Mouse (Mus musculus): ENCODE results near the gene Nck2.
A peak's percentile ranks its signal among the peaks of the same experiment; 100 is the strongest.
"Not testable (repeated sequence)": the region's sequence is repeated elsewhere in the genome, so short reads cannot be mapped to it uniquely, and the experiment has no call there.

Nck2 gene

DNA sequence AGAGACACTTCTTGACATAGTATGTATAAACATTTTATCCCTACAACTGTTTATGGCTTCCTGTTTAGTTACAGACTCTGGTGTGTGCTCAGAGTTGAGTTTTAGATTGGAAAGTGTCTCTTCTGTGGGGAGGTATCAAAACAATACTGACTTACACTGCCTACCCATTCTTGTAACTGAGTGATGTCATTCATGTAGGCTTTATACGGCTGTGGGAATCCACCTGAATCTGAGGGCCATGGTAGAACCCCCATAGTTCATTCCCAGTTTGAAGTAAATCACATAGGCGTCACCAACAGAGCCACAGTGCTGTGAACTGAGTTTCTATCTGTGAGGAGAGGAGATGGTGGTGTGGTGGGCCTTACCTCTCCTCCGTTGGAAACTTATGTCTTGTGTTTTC is 92.6 kb downstream of the Nck2 start:
- no peak for DNase-seq

DNA sequence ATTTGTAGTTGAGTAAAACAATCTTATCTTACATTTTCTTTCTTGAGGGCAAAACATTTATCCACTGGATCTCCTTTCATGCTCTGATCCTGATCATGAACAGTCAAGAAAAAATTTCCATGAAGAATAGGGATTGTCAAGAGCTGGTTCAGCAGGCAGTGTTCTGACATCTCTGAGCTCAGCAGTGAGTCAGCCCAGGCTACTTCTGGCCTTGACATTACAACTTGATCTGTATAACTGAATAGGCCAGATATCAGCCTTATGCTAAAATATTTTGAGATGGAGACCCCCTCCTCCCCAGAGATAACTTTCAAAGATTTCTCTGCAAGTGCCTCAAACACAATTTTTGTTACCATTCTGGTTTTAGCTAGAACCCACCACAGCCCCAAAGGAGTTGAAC is 93.1 kb downstream of the Nck2 start:
- no peak for DNase-seq

DNA sequence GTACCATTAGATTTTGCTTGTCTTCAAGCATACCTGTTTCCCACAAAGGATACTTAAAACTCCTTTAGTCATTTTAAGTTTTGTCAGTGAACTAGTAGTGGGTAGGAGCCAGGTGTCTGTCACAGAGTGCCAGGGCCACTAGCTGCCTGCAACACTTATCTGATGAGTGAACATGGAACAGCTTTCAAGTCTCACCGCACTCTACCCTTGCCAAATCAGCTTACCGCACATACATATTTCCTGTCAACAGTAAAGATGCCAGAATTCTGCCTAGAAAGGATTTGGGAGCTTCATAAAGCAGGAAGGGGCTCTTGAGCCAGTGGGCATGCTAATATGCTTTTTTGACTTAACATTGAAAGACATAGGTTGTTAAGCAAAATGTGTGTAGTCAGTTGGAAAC is 94.3 kb downstream of the Nck2 start:
- DNase-seq, result no peak

DNA sequence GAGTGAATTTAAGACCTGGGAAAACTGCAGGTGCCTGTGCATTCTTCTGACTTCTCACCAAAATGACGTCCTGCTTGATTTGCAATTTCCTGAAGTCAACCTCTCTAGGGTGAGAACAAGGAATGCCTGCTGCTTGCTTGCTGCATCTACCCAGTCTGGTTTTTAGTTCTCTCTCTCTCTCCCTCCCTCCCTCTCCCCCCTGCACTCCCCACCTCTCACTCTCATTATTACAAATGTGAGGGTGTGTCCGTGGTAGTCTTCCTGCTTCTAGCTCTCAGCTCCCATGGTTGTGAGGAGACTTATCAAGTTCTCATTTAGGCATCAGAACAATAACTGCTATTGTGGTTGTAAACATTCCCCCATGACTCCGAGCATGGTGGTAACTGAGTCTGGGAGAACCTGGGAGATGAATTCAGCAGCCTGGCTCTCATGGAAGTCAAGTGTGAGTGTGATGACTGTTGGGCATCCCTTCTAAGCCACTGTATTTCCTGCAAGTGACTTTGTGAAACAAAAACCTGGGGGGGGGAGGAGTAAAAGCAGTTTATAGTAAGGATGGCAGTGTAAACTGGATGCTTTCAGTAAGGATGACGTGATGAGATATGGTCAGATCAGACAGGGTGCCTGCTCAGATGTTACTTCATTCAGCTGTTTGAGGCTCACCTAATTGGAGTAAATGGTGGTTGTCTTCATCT is 95.5 kb downstream of the Nck2 start:
- no peak for DNase-seq

DNA sequence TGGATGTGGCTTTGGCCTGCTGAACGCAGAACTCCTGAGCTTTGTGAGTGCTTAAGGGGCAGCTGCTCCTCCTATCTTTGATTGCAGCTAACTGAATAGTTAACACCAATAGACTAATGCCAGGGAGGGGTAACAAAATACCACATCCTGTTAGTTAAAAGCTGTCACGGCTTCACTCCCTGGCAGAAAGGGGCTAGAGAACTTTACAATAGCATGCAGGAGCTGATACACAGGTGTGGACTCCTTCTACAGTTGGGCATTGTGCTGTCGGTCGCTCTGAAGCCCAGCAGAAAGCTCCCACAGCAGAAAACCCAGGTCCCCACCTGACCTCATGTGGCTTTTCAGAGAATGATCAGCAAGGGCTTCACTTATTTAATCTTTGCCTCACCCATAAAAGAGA is 98.0 kb downstream of the Nck2 start:
- DNase-seq, result peak; percentile 65

DNA sequence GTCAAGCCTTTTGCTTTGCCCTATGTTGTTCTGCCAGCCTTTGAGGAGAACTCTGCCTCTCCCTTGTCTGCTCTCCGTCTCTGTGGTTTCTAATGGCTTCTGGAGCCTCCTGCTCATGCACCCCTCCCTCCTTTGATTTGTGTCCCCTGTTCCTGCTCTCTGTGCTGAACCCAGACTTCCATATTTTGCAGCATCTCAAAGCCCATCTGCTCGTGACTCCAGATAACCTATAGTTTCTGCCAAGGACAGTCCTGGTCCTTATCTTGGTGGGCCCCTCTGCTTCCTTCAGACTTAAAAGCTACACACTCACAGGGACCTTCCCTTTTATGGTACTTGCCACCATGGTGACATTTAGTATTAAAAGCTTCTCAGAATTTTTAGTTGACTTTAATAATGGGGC is 103.3 kb downstream of the Nck2 start:
- DNase-seq, result no peak

DNA sequence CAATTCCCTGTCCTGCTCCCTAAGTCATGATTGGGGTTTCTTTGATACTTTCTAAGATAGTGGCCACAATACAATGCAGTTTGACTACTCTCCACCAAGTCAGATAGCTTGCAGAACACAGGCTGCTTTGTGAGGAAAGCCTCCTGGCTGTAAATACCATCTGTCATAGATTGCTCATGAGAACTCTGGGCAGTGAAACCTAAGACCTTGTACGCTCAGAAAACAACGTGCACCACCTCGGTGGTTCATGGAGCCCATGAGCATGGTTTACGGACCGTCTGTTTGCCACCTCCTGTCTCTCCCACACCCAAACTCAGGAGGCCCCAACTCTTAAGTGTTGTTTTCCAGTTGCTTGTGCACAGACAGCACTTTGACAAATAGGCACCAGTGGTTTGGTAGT is 104.4 kb downstream of the Nck2 start:
- DNase-seq, result no peak

DNA sequence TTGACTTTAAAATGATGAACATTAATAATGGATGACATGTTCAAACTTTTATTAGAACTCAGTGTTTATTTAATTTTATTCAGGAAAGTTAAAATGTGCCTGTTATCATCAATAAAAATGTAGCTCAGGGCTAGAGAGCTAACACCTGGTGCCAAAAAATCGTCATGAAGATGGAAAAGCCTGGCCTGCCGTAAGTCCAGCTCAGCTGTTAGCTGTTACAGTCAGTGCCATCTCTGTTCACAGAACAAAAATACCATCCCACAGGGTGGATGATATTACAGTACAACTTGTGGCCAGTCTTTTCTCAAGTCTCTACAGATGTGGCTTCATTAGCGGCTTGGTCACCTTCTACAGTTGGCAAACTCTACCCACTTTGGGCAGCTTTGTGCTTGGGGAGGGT is 106.1 kb downstream of the Nck2 start:
- no peak for DNase-seq

DNA sequence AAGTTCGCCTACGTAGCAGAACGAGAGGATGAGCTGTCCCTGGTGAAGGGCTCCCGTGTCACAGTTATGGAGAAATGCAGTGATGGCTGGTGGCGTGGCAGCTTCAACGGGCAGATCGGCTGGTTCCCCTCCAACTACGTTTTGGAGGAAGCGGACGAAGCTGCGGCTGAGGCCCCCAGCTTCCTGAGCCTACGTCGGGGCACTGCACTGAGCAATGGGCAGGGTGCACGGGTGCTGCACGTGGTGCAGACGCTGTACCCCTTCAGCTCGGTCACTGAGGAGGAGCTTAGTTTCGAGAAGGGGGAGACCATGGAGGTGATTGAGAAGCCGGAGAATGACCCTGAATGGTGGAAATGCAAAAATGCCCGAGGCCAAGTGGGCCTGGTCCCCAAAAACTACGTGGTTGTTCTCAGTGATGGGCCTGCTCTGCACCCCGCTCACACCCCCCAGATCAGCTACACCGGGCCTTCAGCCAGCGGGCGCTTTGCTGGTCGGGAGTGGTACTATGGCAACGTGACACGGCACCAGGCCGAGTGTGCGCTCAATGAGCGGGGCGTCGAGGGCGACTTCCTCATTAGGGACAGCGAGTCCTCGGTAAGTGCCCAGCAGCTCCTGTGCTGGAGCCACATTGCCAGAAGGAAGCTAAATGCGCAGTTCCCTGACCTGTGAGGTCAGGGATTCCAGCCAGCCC is 109.8 kb downstream of the Nck2 start:
- not testable (repeated sequence) for DNase-seq

DNA sequence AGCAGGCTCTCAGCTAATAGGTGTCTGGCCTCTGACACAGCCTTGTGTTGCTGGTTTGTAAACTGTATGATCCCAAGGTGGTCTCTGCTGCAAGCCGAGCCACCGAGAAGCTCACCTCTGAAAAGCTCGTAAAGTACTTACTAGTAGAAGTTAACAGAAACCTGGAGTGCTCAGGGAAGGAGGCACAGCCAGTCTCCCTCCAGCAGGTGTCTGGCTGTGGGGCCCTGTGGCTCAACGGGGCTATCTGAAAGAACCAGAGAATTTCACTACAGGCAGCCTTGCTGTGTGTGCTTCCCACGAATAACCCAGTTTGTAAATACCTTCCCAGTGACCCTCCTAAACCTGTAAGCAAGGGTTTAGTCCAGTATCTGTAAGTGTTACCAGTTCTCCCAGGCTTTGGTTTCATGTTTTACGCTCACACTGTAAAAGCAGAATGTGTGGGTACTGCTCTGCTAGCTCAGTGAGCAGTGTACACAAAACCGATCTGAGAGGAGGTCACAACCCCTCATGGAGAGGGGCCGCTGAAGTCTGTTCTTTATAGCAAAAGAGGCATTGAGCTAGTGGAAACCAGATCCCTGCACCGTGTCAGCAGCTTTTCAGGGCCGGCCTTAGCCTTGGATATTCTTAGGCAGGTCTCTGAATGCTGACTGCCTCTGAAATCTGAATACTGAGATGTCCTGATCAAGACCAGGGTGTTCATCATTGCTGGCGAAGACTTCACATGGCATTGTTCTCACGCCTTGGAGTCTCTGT is 111.0 kb downstream of the Nck2 start:
- no peak for DNase-seq

DNA sequence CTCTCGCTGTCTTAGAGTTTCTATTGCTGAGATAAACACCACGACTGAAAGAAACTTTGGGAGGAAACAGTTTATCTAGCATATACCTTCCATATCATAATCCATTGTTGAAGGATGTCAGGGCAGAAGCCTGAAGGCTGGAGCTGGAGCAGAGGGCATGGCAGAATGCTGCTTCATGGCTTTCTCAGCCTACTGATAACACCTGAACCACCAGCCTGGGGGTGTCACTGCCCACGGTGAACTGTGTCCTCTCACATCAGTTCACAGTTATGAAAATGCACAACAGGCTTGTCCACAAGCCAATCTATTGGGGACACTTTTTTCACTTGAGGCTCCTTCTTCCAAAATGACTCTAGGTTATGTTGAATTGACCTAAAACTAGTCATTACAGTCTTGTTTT is 114.0 kb downstream of the Nck2 start:
- DNase-seq, result no peak

DNA sequence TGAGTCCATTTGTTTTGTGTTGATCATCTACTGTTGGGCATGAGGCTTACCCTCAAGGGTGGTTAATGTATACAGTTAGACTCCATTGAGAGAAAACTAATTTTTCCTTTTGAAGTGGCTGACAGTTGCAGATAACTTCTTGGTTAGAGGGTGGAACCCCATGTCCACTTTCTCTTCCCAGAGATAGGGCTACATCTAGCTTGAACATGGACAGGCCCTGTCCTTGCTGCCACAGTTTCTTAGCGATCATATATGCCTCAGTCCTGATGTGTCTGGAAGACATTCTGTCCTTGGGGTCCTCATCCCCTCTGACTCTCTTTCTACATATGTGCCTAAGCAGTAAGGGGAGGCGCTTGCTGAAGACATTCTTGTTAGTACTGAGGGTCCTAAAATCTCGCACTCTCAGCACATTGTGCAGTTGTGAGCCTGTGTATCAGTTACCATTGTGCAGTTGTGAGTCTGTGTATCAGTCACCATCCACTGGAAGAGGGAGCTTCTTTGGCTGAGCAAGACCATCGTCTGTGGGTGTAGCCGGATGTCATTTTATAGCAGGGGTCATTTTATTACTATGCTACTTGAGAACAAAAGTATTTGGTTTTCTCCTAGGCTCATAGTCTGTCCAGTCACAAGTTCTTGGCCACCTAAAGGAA is 114.8 kb downstream of the Nck2 start:
- no peak for DNase-seq

DNA sequence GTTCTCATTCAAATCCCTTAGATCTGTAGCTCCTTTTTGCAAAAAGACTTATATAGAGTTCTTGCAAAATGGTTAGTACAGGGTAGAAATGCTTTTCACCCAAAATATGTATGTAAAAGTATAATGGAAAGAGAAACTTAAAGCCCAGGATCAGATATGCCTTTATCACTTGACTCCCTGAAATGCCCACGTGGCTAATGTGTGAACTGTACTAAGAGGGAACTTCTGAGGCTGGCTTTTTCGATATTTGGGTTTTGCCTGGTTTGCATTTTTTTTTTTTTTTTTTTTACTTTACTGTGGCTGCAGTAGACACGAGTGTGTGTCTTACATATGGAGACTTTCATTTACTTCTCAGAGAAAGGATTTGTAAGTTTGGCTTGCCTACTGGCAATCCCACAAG is 116.7 kb downstream of the Nck2 start:
- DNase-seq, result no peak

DNA sequence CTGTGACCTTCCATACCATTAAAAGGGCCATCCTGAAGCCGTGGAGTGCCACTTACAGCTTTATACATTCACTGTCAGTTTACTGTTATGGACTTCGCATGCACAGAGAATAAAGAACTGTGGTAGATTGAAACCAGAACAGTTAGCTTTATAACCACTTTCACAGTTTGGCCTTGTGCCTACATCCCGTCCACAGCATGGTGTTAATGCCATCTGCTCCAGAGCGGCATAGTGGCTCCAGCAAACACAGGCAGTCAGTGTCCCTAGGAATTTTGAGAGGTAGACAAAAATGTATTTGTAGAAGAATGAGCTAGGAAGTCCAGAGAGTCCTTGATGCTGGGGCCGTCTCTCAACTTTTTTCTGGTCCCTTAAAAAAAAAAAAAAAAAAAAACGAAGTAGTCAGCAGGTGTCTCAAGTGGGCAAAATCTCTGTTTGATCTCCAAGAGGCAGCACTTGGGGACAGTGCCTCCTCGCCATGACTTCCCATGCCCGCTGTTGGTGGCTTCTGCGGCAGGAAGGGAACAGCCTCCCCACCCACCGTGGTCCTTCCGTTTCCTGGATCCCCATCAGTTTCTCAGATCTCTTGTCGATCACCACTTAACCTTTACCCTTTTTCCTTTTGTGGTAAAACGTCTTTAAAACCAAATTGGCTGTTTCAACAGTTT is 117.8 kb downstream of the Nck2 start:
- peak; percentile 63 for DNase-seq

DNA sequence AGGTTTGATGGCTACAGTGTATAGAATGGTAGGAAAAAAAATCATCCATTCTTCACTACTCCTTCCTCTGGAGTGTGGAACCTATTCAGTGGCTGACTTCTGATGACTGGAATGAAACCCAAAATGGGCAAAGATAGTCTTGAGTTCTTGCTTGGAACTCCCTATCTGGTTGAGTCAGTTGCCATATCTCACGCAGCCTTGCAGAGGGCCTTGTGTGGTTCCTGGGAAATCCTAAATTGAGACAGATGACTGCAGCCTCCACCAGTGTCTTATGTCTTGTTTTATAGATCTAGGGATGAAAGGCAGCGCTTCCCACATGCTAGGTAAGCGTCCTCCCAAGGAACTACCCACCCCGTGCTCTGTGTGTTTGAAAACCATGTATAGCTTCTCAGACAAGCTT is 120.9 kb downstream of the Nck2 start:
- DNase-seq, result no peak

DNA sequence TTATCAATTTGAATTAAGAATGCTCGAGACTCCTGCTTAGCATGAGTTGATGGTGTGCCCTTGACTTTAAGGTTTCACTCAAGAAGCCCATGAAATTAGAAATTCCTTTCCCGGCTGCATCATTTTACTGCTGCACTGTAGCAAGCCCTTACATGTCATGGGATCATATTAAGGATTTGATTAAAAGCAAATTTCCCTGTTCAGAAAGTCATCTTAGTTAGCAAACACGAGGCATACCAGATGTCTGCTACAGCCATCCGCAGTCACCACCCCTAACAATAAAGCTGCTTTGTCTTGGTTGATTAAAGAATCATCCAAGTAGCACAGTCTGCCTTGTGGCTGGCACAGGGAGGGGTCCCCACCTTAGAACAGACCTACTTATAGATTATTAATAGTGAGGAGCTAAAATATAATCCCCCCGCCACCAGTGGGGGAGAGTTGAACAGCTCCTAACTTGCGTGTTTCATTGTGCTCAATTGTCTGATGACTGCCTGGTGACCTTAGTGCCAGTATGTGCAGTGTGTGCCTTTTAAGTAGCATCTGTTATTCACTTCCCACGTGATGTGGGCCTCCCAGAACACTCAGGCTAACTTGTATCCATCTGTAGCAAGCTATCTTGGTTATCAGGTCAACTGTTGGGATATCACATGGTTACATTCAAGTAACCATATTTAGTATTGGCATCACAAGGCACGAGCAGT is 122.4 kb downstream of the Nck2 start:
- DNase-seq, result no peak

DNA sequence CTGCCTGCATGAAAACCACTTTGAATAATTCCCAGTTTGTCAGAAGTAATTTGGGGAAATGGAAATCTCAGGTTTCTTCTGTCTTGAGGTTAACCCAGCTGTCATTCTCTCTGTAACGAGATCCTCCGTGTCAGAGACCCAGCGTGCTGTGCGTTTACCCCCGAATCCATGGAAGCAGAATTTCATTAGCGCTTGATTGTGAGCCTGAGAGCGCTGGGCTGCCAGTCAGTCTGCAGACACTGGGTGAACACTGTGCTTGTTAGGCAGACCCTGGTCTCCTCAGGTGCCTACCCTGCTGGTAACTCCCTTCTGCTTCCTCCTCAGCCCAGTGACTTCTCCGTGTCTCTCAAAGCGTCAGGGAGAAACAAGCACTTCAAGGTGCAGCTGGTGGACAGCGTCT is 124.4 kb downstream of the Nck2 start:
- no peak for DNase-seq

DNA sequence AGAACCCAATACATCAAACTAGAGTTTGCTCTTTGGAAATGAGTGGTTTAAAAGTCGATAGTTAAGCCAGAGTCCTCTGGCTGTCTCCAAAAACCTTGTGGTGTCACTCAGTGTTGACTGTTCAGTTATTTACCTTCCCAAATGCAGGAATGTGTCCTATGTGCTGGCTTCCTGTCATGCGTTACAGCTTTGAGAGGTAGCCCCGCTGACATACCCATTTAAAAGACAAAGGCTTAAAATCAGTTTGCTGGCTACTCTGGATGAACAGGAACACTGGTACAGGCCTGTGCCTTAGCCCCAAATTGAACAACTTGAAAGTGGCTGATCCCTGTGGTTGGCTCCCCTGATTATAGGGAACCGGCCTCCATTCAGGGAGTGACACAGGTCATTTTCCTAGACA is 126.7 kb downstream of the Nck2 start:
- DNase-seq, result no peak

DNA sequence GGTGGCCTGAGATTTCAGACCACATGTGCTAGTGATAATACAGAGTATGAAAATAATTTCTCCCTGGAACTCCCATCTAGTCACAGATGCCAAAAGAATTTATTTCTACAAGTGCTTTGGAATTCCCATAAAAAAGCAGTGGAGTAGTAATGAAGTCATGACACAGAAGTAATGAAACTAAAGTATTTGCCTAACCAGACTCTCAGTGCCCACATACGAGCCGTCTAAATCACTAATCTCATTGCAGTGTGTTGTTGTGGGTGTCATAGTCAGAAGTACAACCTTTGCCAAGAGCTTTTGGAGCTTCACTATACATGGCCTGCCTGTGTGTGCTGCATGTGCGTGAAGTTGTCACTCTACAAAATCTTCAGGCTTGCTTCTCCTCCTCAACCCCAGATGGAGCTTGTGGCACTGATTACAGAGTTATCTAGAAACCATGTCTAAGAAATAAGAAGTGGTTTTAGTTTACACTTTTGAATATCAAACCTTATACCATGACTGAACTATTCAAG is 130.5 kb downstream of the Nck2 start:
- no peak for DNase-seq

DNA sequence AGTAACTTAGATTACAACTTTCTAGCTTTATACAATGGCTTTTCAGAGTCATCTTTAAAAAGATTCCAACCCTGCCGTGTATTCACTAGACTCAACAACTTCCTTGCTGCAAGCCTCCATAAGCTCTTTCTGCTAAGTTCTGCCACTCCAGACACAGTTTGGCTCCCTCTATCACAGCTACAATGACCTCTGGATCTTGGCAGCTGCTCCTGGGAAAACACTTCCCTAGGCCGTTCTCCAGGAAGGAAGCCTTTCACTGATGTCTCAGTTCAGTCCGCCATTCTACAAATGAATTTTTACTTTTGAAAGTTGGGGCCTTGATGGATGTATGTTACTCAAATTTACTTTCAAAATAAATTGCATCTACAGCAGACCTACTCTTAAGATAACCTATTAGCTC is 133.0 kb downstream of the Nck2 start:
- DNase-seq, result no peak

DNA sequence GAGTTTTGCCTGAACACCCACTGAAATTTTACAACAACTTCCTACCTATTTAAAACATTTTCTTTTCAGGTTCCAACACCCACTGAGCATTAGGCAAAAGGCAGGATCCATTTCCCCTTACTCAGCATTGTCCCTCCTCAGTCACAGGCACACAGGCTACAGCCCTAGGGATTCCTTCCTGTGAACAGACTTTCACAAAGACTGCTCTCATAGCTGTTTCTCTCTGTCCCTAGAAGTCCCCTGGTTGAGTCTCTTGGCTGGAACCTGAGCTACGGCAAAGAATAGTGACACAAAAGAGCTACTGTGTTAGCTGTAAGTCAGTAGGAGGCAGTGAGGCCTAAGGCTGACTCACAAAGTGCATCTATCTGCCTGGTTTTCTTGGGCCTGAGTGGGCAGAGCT is 139.2 kb downstream of the Nck2 start:
- DNase-seq, result no peak

DNA sequence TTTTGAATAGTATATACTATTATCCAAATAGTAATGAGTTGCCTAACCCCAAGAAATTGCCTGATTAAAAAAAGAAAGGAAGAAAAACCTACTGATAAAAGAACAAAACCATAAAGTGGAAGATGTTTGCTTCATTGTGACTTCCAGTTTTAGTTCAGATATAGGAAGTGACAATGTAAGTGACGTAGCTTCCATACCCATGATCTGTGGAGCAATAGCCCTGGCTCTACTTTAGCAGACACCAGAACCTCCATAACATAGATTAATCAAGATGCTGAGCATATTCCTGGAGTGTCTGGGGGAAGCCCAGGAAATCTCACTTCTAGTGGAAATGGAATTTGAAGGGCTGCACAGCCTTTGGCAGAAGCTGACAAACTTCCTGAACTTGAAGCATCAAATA is 144.6 kb downstream of the Nck2 start:
- DNase-seq, result no peak

Measured in thymus, postnatal 25 days (tissue).